Mouse (Mus musculus): Measurements from ENCODE around the gene Gm17018. TPM values are rescaled to one million over a fixed set of nuclear protein-coding genes. Genes with fewer than 3 reads are reported as not detected.

Gene Gm17018
- polyA plus RNA-seq, 1 experiment from 2014 or later, result 50.1 TPM

- no peak overlapping the region for H3K4me3 ChIP-seq (ENCODE audit: low read depth, low read length)
- WGBS, result 48% methylated on average over 15 of the region's 15 CpGs
- H3K4me2 ChIP-seq (ENCODE audit: low read length), result no peak overlapping the region
- DNase-seq (ENCODE audit: low spot score), result no peak
- no peaks in the 10 kb centered on the region for H3K9me3 ChIP-seq (replicated peaks; ENCODE audit: control insufficient read depth, low read length)
- 0 out of 2 replicates have a peak, but pooled peaks cover 7% of the 10 kb centered on the region for H3K4me1 ChIP-seq (ENCODE audit: control insufficient read depth, insufficient read depth, low read length)
- ATAC-seq, result no peak
- H3K36me3 ChIP-seq (ENCODE audit: control insufficient read depth, insufficient read depth, low read length), result peaks cover 3% of the 10 kb centered on the region; the same call in 1 of the 2 replicates
- H3K27me3 ChIP-seq (replicated peaks; ENCODE audit: control insufficient read depth, insufficient read depth, low read length), result 0 out of 2 replicates have a peak, but pooled peaks cover 5% of the 10 kb centered on the region
- H3K9ac ChIP-seq (ENCODE audit: low read length), result peak overlapping the region; percentile 17; the same call in 1 of the 2 replicates
- no peak overlapping the region for H3K27ac ChIP-seq (ENCODE audit: low read depth, low read length)
Observed at GRCm38 (mm10) chr19:45565925-45566715, 5.7 kb downstream of the Gm17018 start.

- no peak overlapping the region for H3K27ac ChIP-seq (ENCODE audit: low read depth, low read length)
- H3K4me3 ChIP-seq (ENCODE audit: low read depth, low read length), result no peak overlapping the region
- H3K4me2 ChIP-seq (ENCODE audit: low read length), result no peak overlapping the region
- peaks cover 8% of the 10 kb centered on the region; the same call in 1 of the 2 replicates for H3K36me3 ChIP-seq (ENCODE audit: control insufficient read depth, insufficient read depth, low read length)
- 0 out of 2 replicates have a peak, but pooled peaks cover 5% of the 10 kb centered on the region for H3K27me3 ChIP-seq (replicated peaks; ENCODE audit: control insufficient read depth, insufficient read depth, low read length)
- 7% methylated on average over 14 of the region's 14 CpGs for WGBS
- no peaks in the 10 kb centered on the region for H3K9me3 ChIP-seq (replicated peaks; ENCODE audit: control insufficient read depth, low read length)
- H3K9ac ChIP-seq (ENCODE audit: low read length), result peak overlapping the region; percentile 26
- H3K4me1 ChIP-seq (ENCODE audit: control insufficient read depth, insufficient read depth, low read length), result 0 out of 2 replicates have a peak, but pooled peaks cover 7% of the 10 kb centered on the region
- ATAC-seq (no peak), DNase-seq (ENCODE audit: low spot score) (no peak)
Observed at GRCm38 (mm10) chr19:45567367-45567766, 7.0 kb downstream of the Gm17018 start.

- H3K36me3 ChIP-seq (ENCODE audit: control insufficient read depth, insufficient read depth, low read length), result peaks cover 30% of the 10 kb centered on the region
- ATAC-seq (no peak), DNase-seq (ENCODE audit: low spot score) (no peak)
- no peak overlapping the region for H3K4me2 ChIP-seq (ENCODE audit: low read length)
- no peaks in the 10 kb centered on the region for H3K9me3 ChIP-seq (replicated peaks; ENCODE audit: control insufficient read depth, low read length)
- H3K9ac ChIP-seq (ENCODE audit: low read length), result no peak overlapping the region
- H3K27me3 ChIP-seq (replicated peaks; ENCODE audit: control insufficient read depth, insufficient read depth, low read length), result 0 out of 2 replicates have a peak, but pooled peaks cover 5% of the 10 kb centered on the region
- no peak overlapping the region for H3K27ac ChIP-seq (ENCODE audit: low read depth, low read length)
- H3K4me3 ChIP-seq (ENCODE audit: low read depth, low read length), result no peak overlapping the region
- H3K4me1 ChIP-seq (ENCODE audit: control insufficient read depth, insufficient read depth, low read length), result no peaks in the 10 kb centered on the region
- 80% methylated on average over 6 of the region's 6 CpGs for WGBS
Observed at GRCm38 (mm10) chr19:45573033-45573432, 12.6 kb downstream of the Gm17018 start.

DNA sequence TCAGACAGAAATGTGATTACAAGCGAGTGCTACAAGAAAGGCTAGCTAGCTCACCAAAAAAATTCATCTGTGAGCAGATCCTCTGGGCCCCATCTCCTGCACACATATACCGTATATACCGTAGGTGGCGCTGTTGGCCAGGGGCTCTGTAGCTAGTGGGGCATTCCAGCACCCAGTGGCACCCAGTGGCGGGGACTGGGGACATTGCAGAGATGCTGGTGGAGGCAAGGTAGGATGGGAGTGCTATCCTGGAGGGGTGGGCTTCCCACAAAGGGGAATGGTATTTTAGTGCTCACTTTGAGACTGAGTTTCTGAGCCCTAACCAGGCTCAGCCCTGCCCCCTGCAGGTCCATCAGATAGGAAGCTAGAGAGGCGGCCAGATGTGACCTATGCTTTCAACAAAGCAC lies 13.4 kb downstream of the Gm17018 start:
- no peak overlapping the region for H3K4me3 ChIP-seq (ENCODE audit: low read depth, low read length)
- no peak overlapping the region for H3K9ac ChIP-seq (ENCODE audit: low read length)
- H3K27ac ChIP-seq (ENCODE audit: low read depth, low read length), result no peak overlapping the region
- H3K9me3 ChIP-seq (replicated peaks; ENCODE audit: control insufficient read depth, low read length), result no peaks in the 10 kb centered on the region
- DNase-seq (ENCODE audit: low spot score) (peak; percentile 76), ATAC-seq (peak; percentile 63)
- 0 out of 2 replicates have a peak, but pooled peaks cover 5% of the 10 kb centered on the region for H3K27me3 ChIP-seq (replicated peaks; ENCODE audit: control insufficient read depth, insufficient read depth, low read length)
- no peaks in the 10 kb centered on the region for H3K4me1 ChIP-seq (ENCODE audit: control insufficient read depth, insufficient read depth, low read length)
- H3K36me3 ChIP-seq (ENCODE audit: control insufficient read depth, insufficient read depth, low read length), result peaks cover 37% of the 10 kb centered on the region
- no peak overlapping the region for H3K4me2 ChIP-seq (ENCODE audit: low read length)
- 21% methylated on average over 6 of the region's 6 CpGs for WGBS

DNA sequence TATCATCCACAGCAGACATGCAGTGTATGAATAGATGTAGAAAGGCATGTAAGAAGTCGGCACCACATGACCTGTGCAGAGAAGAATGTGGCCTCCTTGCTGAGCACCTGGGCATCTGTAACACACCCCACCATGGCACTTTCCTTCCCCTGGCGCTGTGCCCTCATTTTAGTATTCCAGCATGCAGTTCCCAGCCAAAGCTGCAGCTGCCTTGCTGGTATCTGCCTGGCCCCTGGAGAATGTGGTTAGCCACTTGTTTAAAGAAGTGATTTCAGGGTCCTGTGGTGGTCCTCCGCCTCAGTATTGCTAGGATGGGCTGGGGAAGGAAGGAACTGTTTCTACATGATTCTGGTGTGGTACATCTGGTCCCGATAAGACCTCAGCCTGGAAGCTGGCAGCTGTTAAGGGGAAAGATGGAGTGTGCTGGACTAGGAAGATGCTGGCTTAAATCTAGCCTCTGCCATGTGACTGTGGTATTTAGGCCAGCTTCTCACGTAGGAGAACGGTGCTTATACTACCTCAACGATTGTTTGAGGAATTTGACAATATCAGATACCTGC lies 14.0 kb downstream of the Gm17018 start:
- no peak overlapping the region for H3K4me3 ChIP-seq (ENCODE audit: low read depth, low read length)
- DNase-seq (ENCODE audit: low spot score) (no peak), ATAC-seq (no peak; the same call in 1 of the 2 replicates)
- H3K9me3 ChIP-seq (replicated peaks; ENCODE audit: control insufficient read depth, low read length), result no peaks in the 10 kb centered on the region
- 82% methylated on average over 7 of the region's 7 CpGs for WGBS
- no peaks in the 10 kb centered on the region for H3K27me3 ChIP-seq (replicated peaks; ENCODE audit: control insufficient read depth, insufficient read depth, low read length)
- H3K9ac ChIP-seq (ENCODE audit: low read length), result no peak overlapping the region
- H3K27ac ChIP-seq (ENCODE audit: low read depth, low read length), result no peak overlapping the region
- H3K4me1 ChIP-seq (ENCODE audit: control insufficient read depth, insufficient read depth, low read length), result no peaks in the 10 kb centered on the region
- H3K36me3 ChIP-seq (ENCODE audit: control insufficient read depth, insufficient read depth, low read length), result peaks cover 35% of the 10 kb centered on the region
- H3K4me2 ChIP-seq (ENCODE audit: low read length), result no peak overlapping the region

GRCm38 (mm10) chr19:45574941-45575631 lies 14.7 kb downstream of the Gm17018 start:
- Histone ChIP-seq H3K9me3 (replicated peaks; ENCODE audit: control insufficient read depth, low read length) (no peaks in the 10 kb centered on the region), H3K9ac (ENCODE audit: low read length) (no peak overlapping the region), H3K27me3 (replicated peaks; ENCODE audit: control insufficient read depth, insufficient read depth, low read length) (no peaks in the 10 kb centered on the region), H3K4me1 (ENCODE audit: control insufficient read depth, insufficient read depth, low read length) (no peaks in the 10 kb centered on the region), H3K4me3 (ENCODE audit: low read depth, low read length) (no peak overlapping the region), H3K4me2 (ENCODE audit: low read length) (no peak overlapping the region), H3K27ac (ENCODE audit: low read depth, low read length) (no peak overlapping the region), H3K36me3 (ENCODE audit: control insufficient read depth, insufficient read depth, low read length) (peaks cover 35% of the 10 kb centered on the region)
- DNase-seq (ENCODE audit: low spot score) (no peak), ATAC-seq (no peak)
- 58% methylated on average over 19 of the region's 19 CpGs for WGBS

DNA sequence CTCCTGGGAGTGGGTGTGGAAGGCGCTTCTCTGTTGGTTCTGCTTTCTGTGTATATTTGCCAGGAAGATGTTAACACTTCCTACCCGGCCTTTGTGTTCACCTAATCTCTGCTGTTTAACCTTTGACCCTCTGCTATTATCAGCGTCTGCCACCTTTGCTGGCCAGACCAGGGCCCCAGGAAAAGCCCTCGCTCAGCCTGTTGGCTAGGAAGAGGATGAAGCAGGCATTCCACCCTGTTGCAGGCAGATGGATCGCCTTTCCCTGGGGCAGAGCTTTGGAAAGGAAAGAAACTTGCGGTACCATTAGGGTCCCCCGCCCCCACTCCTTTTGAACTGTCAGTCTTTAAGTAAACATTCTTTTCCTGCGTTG lies 15.2 kb downstream of the Gm17018 start:
- Histone ChIP-seq H3K36me3 (ENCODE audit: control insufficient read depth, insufficient read depth, low read length) (peaks cover 35% of the 10 kb centered on the region), H3K4me3 (ENCODE audit: low read depth, low read length) (no peak overlapping the region), H3K27ac (ENCODE audit: low read depth, low read length) (no peak overlapping the region), H3K9me3 (replicated peaks; ENCODE audit: control insufficient read depth, low read length) (no peaks in the 10 kb centered on the region), H3K4me2 (ENCODE audit: low read length) (no peak overlapping the region), H3K27me3 (replicated peaks; ENCODE audit: control insufficient read depth, insufficient read depth, low read length) (no peaks in the 10 kb centered on the region), H3K9ac (ENCODE audit: low read length) (no peak overlapping the region), H3K4me1 (ENCODE audit: control insufficient read depth, insufficient read depth, low read length) (no peaks in the 10 kb centered on the region)
- DNase-seq (ENCODE audit: low spot score), result no peak
- whole genome bisulfite sequencing, result 19% methylated on average over 8 of the region's 8 CpGs
- no peak for ATAC-seq

DNA sequence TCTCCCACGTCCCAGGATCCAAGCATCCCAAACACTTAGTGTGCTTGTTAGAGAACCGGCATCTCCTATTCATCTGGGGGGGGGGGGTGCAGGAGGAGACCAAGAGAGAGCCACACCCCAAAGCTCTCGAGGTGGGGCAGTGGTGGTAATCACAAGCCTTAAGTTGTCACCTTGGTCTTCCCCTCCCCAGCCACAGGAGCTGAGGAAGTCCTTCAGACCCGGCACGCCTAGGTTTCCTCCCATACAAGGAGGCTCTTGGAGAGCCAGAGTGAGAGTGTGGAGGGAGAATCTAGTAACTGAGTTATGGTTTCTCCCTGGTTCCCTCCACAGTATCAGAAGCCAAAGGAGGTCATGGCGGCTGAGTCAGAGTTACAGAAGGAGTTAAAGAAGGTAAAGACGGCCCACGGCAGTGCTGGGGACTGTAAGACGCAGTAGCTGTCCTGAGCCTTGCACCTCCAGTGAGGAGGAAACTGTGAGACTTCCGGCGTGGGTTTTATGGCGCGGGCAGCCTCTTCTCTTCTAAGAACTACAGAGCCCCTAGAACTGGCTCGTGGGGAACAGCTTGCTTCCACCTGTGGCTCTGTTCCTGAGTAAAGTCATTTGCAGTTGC lies 16.8 kb downstream of the Gm17018 start:
- DNase-seq (ENCODE audit: low spot score), result no peak
- peaks cover 30% of the 10 kb centered on the region for H3K36me3 ChIP-seq (ENCODE audit: control insufficient read depth, insufficient read depth, low read length)
- H3K27ac ChIP-seq (ENCODE audit: low read depth, low read length), result no peak overlapping the region
- 0 out of 2 replicates have a peak, but pooled peaks cover 3% of the 10 kb centered on the region for H3K27me3 ChIP-seq (replicated peaks; ENCODE audit: control insufficient read depth, insufficient read depth, low read length)
- no peaks in the 10 kb centered on the region for H3K9me3 ChIP-seq (replicated peaks; ENCODE audit: control insufficient read depth, low read length)
- H3K4me1 ChIP-seq (ENCODE audit: control insufficient read depth, insufficient read depth, low read length), result no peaks in the 10 kb centered on the region
- no peak for ATAC-seq
- no peak overlapping the region for H3K4me3 ChIP-seq (ENCODE audit: low read depth, low read length)
- H3K9ac ChIP-seq (ENCODE audit: low read length), result no peak overlapping the region
- no peak overlapping the region for H3K4me2 ChIP-seq (ENCODE audit: low read length)
- 86% methylated on average over 14 of the region's 14 CpGs for WGBS
